Mouse (Mus musculus): ENCODE measurements around the gene Rab3b.

GRCm38 (mm10) chr4:108834971-108835311, 43.9 kb upstream of the Rab3b start:
- TF ChIP-seq CTCF (IDR thresholded peaks at IDR 0.05; ENCODE audit: insufficient read depth, low read depth, low read length) (no peak), POLR2A (IDR thresholded peaks at IDR 0.05; ENCODE audit: insufficient read depth, low read depth, low read length) (no peak)

All from olfactory bulb, adult 2 months (tissue).